Mouse (Mus musculus) layer of hippocampus, postnatal 25 days (tissue): ENCODE measurements around the gene Eno3. TPM values are rescaled to one million over a fixed set of nuclear protein-coding genes. Genes with fewer than 3 reads are reported as not detected.
A peak's percentile ranks its signal among the peaks of the same experiment; 100 is the strongest.

Experiments used
- DNase-seq, 2 experiments: peaks; one replicate each; pipeline ENCODE4 v3.0.0; 2022; ENCODE audit warnings: mixed read lengths in 2 of 2, low spot score in 1 of 2; ENCODE audit errors: extremely low spot score in 1 of 2
- total RNA-seq, 2 experiments: library from RNA; stranded (reverse); gene quantifications; 2 replicates each; pipeline ENCODE4 v1.2.3; 2021

Gene Eno3
- total RNA-seq: 1 to 10 TPM; 7.2 to 8.2 TPM

DNA sequence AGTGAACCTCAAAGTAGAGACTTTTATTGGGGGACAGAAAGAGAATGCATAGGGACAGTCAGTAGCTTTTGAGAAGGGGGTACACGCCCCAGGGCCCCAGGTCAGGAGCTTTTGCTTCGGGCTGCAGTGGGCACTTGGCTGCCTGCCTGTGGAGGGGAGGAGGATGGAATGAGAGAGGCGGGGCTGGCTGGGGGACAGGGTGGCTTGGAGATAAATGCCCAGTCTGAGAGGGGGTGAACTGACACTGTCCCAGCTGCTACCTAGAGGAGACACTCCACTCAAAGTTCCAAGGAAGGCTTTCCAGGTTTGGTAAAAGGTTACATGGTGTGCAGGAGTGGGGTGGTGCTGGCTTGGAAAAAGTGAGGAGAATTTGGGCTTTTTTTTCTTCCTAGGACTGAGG lies at the start of gene Eno3:
TSS of gene Eno3 (plus strand) at position 239 of the 400 bp plus-strand sequence.
- DNase-seq: no peak

DNA sequence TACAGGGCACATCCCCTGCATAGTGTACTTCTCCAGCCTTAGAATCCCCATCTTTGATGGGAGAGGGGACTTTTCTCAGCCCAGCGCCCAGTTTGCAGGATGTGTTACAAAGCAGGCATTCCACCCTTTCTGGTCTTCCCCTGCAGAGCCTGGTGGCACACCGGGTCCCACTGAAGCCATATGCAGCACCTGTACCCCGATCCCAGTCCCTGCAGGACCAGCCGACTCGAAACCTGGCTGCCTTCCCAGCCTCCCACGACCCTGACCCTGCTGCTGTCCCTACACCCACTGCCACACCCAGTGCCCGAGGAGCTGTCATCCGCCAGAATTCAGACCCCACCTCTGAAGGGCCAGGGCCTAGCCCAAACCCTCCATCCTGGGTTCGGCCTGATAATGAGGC lies 49.4 kb upstream of the Eno3 start:
- DNase-seq: no peak

DNA sequence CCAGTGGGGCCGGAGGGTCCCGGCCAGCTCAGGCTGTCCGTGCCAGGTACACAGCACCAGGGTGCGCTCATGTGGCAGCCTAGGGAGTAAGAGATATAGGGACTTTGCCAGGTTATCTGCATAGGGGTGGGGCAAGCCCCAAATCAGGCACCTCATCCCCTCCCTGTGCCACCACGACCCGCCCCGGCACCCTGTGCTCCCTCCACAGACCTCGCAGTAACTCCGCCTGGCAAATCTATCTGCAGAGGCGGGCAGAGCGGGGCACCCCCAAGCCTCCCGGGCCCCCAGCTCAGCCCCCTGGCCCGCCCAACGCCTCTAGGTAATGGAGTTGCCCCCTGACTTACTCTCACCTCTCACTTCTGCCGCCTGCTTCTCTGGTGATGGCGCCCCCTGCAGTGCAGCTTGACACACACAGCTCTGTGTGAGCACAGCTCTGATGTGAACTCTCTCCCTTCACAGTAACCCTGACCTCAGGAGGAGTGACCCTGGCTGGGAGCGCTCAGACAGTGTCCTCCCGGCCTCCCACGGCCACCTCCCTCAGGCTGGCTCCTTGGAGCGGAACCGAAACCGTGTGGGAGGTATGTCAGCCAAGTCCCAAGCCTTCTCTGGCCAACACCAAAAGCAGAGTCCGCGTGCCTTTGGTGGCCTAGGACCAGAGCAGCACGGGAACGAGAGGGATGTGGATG lies 48.5 kb upstream of the Eno3 start:
- DNase-seq: no peak

DNA sequence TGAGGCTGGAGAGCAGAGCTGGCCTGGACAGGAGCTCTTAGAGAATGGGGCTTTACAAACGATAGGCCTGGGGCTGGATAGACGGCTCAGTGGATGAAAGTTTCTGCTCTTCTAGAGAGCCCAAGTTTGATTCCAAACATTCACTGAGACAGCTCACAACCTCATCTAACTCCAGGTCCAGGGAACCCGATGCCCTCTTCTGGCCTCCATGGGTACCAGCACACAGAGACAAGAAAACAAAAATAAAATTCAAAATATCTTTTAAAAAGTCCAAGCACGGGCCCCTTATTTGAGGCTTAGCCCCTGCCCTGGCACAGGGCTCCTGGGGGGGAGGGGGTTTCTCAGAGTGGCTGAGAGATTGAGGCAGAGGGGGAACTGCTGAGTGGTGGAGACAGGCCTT lies 46.2 kb upstream of the Eno3 start:
- no peak for DNase-seq

DNA sequence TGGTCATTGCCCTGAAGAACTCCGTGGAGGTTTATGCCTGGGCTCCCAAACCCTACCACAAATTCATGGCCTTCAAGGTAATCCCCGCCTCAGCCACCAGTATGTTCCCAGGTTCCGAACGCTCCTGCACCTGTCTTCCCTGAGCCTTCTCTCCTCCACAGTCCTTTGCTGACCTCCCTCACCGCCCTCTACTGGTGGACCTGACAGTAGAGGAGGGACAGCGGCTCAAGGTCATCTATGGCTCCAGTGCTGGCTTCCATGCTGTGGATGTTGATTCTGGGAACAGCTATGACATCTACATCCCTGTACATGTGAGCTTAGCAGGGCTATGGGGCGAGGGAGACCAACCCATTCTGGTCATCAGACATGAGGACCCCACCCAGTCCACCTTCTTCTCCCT lies 44.5 kb upstream of the Eno3 start:
- no peak for DNase-seq

DNA sequence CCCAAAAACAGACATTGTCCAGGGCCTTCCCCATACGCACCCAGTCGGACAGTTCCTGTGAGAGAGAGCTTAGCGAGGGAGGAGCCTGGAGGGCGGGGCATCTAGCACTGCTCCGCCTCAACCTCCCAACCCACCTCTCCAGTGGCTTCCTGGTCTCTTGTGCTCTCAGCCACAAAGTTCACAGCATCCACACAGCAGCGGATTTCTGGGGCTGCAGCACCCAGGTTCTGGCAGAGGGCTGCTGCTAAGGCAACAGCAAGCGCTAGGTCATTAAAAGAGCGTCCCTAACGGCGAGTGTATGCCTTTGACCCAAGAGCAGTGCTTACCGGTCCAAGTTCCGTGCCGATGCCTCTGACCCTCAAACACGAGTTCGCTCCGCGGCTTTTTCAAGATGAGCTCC lies 41.9 kb upstream of the Eno3 start:
- DNase-seq: no peak

DNA sequence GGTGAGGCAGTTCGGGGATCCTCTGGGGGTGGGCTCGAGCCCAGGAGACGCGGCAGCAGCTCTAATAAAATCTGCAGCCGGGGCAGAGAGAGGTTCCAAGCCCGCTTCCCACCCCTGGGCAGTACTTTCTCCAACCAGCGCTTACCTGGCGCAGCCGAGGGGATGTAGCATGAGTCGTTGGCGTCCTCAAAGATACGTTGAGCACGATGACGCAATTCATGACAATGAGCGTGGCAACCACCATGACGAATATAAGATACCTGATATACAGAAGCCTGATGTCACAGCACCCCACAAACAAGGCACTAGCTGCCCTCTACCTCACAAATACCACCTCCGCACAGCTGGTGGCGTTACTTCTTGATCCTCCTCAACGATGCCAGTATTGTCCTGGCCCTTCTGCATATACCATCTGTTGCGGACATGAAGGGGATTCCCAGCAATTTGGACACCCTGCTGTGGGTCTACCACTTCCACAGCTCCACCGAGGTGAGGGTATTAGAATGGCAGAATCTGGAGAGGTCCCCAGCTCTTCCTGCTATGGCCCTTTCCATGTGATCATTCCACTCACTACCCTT lies 41.4 kb upstream of the Eno3 start, which contains the start of gene 4930544D05Rik:
TSS of gene 4930544D05Rik (plus strand) at position 333 of the 578 bp plus-strand sequence.
- DNase-seq: no peak

DNA sequence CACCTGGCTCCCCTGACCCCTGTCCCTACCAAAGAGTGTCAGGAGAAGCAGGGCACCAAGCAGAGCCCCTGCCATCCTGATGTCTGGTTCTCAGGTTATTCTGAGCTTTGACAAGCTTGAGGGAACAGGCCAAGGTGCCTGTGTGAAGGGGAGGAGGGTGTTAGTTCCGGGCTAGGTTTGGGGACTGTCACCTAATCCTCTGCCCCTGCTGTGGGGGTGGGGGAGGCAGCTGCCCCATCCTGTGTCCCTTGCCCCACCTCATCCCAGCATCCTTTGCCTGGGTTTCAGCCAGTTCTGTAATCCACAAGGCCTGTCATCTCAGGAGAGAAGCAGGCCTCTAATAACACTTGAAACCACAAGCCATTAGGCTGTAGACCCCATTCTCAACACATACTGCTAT lies 37.9 kb upstream of the Eno3 start, which contains the start of gene Chrne:
TSS of gene Chrne (minus strand) at position 116 of the 400 bp plus-strand sequence.
- DNase-seq: no peak

DNA sequence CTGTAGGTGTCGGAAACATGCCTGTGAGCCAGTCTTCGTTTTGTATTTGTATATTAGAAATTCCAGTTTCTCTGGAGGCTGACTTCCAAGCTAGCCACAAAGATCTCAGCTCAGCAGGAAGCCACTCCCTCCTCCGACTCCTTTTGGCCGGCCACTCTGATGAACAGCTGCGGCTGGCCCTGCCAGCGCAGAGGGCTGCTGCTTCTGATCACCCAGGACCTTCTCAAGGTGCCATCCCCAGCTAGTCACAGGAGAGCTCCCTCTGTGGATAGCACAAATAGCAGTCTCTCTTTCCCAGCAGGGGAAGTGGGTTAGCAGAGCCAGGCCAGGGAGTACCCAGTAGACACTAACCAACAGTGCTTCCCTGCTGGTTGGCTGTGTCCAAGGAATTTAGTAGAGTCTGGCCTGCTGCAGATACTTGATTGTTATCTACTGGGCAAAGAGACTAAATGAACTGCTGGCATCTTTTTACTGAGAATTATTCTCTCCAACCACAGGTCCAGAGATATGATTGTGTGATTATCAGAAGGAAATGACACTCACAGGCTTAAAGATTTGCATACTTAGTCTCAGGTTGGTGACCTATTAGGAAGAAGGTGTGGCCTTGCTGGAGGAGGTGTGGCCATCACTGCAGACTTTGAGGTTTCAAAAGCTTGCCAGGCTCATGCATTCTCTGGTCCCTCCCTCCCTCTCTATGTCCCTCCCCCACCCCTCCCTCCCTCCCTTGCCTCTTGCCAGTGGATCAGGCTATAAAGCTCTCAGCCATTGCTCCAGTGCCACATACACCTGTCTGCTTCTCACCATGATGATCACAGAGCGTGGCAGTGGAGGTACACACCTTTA lies 34.8 kb upstream of the Eno3 start:
- DNase-seq: no peak

DNA sequence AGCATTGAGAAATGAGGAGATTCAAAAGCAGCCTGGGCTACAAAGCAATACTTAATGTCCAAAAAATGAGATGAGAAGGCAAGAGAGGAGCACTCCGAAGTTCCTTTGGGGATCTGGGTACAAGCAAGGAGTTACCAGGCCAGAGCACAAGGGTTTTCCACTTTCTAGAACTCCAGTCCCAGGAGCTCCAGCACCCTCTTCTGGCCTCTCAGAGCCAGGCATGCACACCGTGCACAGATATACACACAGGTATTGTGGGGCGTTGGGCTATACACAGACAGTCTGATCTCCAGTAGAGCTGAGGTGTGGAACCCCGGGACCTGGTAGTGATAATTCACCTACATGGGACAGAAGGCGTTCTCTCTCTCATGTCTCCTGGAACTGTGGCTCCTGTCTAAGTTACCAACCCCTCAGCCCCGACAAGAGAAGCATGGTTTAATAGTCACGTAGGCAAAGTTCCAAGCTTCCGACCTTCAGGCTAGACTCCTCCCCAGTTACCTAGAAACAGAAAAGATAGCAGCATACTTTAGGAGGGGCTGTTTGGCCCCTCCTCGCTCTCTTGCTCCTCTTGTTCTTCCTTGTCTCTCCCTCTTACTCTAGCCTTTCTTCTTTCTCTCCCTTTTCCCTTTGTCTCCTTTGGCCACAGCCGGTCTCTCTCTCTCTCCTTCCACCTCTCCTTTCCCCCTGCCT lies 33.8 kb upstream of the Eno3 start:
- no peak for DNase-seq

DNA sequence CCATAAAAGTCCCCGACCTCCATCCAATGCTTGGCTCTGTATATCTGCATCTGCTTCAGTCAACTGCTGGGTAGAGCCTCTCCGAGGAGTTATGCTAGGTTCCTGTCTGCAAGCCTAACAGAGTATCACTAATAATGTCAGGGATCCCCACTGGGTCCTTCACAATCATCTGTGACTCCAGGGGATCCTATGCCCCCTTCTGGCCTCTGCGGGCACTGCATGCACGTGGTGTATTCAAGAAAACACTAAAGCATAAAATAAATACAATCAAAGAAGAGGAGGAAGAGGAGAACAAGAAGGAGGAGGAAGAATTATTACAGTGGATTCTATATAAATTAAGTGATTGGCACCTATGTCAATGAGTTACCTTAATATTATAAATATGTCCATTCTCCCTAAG lies 31.5 kb upstream of the Eno3 start:
- DNase-seq: peak in 1 of 2 experiments; percentile 61

DNA sequence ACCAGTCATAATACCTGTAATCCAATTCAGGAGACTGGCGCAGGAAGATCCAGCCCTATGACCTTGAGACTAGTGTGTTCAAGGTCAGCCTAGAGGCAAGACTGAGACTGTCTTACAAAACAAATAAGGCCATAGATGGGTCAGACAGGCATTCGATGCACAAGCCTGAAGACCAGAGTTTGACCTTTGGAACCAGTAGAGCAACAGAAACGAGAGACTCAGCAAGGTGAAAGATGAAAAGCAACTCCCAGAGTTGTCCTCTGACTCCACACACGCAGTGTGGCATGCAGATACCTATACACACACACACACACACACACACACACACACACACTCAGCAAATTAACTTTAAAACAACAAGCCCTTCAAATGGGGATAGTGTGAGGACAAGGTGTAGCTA lies 30.1 kb upstream of the Eno3 start:
- DNase-seq: no peak

DNA sequence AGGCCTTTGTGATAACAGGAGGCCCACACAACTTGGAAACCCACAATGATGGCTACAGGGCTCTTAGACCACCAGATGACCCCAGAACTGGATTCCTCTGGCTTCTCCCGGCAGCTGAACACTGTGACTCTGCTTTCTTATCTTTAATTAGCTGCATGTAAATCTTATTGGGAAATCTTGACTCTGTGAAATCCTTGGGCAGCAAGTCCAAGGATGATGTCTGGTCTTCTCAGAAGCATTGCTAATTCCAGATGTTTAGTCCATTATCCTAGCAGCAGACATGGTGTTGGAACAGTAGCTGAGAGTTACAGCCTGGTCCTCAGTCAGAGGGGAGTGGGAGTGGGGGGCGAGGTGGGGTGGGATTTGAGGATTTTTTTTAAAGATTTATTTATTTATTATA lies 28.6 kb upstream of the Eno3 start:
- DNase-seq: no peak

DNA sequence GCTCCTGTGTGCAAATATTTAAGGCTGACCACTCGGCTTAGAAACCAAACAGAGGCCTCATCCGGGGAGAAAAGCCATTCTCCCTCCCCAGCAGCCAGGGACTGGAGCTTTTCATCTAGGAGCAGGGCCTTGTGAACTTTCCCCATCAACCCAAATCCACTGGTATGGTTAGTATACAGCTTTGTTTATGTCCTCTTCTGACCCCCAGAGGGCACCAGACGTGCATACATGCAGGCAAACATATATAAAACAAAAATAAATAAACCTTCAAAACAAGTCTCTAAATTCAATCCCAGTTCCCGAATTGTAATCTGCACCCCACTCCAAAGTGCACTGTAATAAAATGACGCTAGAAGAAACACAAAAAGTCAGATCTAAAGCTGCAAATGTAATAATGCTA lies 27.4 kb upstream of the Eno3 start:
- no peak for DNase-seq

DNA sequence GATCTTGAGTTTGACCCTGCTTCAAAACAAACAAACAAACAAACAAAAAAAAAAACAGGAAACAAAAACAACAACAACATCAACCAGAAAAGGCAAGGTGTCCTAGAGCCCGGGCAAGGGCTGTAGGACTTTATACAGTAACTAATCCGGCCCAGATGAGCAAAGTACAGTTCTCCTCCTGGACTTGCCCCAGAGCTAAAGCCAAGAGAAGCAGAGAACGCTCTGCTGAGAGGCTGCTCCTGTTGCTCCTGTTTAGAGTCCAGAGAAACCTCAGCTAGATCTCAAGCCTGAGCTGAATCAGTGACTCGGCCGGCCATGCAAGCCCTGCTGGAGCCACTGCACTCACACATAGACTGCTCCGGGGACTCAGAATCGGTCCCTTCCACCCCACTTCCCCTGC lies 26.9 kb upstream of the Eno3 start:
- no peak for DNase-seq

DNA sequence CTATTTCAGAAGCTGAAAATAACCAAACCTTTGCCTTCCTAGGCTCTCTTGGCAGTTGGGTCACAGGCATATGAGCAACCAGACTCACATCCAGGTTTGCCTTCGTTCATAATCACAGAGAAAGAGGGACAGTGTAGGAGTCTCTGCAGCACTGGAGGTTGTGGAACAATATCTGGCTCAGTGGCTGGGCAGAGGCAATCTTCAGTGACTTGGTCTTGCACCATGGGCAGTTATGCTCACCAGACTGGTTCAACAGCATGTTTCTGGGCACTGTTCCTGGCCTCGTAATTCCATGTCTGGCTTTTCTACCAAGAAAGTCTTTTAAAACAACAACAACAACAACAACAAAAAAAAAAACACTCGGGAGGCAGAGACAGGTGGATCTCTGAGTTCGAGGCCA lies 21.4 kb upstream of the Eno3 start:
- DNase-seq: no peak

DNA sequence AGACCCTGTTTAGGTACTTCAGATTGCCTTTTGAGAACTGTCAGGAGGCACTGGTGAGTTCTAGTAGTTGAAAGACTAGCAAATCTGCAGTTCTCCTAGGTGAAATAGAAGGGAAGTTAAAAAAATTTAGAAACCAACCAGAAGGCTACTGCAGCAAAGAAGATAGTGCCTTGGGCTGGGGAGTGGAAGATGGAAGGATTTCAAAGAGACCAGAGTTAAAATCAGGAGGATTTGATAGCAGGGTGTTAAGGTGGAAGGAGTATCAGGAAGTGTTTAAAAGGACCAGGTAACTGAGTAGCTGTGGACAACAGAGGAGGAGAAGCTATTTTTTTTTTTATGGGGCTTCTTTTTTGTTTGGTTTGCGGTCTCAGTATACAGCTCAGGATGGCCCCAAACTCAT lies 19.2 kb upstream of the Eno3 start:
- DNase-seq: no peak

DNA sequence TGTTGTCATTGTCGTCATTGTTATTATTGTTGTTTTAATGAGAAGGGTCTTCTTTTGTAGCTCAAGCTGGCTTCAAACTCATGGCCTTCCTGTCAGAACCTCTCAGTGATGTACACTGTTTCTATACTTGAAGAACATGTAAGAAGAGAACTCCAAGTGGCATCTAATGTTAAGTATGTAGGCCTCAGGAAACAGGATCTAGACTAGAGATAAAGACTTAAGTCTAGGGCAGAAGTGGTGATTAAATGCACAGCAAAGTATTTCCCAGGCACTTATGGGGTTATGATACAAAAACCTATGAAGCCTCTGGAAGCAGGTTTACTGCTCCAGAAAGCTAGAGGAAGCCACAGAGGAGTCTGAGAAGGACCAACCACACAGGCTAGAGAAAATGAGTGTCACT lies 18.7 kb upstream of the Eno3 start:
- DNase-seq: no peak

DNA sequence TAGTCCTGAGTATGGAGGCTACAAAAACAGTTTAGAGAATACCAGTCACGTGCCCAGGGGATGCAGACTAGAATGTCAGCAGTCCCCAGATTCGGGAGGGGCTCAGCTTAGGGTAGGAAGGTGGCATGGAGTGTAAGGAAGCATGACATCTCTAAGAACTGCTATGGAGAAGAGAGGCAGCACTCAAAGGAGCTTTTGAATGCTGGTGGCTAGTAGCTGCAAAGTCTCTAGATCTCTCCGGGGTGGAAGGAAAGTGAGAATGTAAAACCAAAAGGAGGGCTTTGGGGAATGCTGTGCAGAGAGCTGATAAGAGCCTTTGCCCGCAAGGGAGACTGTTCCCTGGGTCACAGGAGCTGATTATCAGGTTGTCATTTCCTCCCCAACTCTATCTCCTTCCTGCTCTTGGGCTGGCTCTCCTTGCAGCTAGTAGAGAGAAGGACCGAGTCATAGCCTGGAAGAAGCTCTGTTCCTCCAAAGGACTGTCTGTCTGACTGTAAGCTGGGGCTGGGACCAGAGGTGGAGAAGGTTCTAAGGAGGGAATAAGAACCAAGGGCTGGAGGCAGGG lies 18.2 kb upstream of the Eno3 start, which contains the start of gene Gp1ba:
TSS of gene Gp1ba (plus strand) at position 409 of the 565 bp plus-strand sequence.
- DNase-seq: no peak

DNA sequence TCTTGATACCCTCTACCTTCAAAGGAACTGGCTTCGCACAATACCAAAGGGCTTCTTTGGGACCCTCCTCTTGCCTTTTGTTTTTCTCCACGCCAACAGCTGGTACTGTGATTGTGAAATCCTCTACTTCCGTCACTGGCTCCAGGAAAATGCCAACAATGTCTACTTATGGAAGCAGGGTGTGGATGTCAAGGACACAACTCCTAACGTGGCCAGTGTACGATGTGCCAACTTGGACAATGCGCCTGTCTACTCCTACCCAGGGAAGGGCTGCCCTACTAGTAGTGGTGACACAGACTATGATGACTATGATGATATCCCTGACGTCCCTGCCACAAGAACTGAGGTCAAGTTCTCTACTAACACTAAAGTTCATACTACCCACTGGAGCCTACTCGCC lies 17.0 kb upstream of the Eno3 start:
- no peak for DNase-seq
